Mouse (Mus musculus) liver, embryonic 18 days (tissue): ENCODE data around the gene Fxyd7. TPM values are rescaled to one million over a fixed set of nuclear protein-coding genes. Genes with fewer than 3 reads are reported as not detected.

Experiments used
- polyA plus RNA-seq: library from polyadenylated mRNA; depleted of rRNA; stranded (reverse); fragments of >200 nt; gene quantifications from 2 replicates; pipeline ENCODE4 v1.2.3, GENCODE M21; 2012; rRNA removed

Gene Fxyd7
- 0.53 and 0.70 TPM in 2 replicates for polyA plus RNA-seq

DNA sequence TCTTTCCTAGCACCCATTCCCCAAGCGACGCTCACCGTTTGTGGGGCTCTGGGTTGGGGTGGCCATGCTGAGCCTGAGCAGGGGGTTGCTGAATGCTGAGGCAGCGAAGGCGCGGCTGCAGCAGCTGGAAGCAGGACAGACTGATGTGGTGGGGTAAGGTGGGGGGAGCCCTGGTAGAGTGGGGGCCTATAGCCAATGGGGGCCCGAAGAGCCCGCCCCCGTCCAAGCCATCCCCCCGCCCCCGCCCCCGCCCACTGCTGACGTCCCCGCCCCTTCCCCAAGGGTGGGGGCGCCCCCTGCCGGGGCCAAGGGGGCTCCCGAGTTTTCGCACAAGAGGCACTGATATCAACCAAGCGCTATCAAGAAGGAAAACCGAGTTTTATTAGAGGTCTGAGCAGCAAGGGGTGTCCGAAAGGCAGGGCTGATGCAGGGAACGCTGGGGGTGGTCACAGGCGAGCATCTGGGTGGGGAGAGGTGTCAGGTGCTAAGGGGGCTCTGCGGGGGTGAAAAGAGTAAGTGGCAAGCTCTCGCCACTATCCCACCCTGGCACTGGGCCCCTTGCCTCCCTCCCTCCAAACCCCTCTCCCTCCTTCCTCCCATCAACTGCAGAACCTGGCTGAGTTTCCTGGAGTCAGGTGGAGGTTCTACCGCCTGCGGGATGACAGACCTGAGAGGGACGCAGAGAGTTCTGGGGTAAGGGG is at the start of gene Fxyd7:
Gene Fxyd7, minus strand, starts transcription at position 147 of the 701 bp plus-strand sequence.

DNA sequence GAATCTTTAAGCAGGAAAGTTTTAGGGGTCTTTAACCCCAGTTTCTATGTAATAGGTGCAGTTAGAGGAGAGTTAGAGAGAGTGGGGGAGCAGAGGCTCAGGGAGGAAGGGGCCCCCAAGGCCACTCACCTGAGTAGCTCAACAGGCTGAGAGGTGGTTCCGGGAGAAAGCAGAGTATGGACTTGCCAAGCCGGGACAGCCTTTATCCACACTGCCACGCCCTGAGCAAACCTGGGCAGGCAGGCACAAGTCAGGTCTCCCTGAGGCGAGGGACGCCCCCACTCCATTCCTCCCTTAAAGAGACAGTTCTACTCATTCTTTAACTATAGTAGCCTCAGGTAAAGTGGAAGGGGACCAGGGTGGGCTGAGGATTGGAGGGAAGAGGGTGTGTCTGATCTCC is 25.2 kb upstream of the Fxyd7 start, which contains the start of gene Fxyd3:
Gene Fxyd3, minus strand, starts transcription at position 213 of the 400 bp plus-strand sequence.

DNA sequence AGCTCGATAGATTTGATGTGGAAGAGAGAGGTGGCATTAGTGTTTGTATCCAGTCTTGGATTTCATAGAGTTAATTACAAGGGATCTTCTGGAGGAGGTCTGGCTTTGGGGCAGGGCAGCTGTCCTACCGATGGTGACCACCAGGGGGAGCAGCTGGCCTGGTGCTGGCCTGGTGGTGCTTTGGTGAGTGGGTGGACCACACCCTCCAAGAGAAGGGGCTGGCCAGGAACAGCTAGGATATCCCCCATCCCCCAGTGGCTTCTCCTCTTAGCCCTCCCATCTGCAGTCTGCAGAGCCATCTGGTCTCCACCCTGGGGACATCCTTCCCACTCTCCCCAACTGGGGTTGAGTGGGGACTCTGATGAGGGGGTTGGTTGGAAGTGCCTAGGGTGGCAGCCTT is 7.8 kb upstream of the Fxyd7 start, which contains the start of gene Lgi4:
Gene Lgi4, plus strand, starts transcription at position 235 of the 400 bp plus-strand sequence.

DNA sequence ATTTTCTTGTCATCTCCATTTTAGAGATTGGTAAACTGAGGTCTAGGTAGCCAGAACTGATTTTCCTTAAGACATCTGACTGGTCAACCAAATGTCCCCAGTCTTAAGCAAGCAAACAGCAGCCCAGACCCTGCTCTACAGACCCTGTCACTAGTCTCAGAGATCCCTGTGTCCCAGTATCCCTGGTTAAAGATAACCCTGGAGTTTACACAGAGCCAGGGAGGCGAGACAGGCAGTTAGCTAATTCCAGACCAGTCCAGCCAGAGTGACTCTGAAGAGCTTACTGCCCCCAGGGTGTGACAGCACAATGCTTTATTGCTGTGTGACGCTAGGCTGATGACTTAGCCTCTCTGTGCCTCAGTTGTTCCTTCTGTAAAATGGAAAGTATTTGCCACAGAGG is 5.8 kb upstream of the Fxyd7 start, which contains the start of gene Fxyd1:
Gene Fxyd1, minus strand, starts transcription at position 129 of the 400 bp plus-strand sequence.

DNA sequence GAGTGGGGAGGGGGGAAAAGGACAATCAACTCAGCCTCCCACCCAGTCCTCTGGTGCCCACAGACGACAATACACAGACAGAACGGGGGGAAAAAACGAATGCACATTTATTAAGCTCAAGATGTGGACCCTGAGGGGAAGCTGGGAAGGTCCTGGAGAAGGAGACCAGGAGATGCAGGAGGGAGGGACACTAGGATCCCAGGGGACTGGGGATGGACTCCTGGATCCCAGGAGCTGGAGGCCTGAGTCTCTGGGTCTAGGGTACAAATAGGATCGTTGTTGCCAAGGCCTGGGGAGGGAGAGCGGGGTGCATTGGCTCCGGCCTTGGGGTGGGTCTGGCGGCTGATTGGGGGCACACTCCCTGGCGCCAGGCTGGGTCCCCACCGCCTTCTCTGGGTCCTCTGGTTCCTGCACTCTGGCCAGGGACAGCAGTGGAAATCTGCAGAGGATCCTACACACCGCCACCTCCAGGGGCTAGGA is 8.8 kb downstream of the Fxyd7 start, which contains the start of gene Fxyd5:
Gene Fxyd5, minus strand, starts transcription at position 51 of the 480 bp plus-strand sequence.

Other genes starting within 250 kb of the Fxyd7 start
- 1.4 and 1.7 TPM in 2 replicates for gene Ffar2, start 227.7 kb downstream of the Fxyd7 start, polyA plus RNA-seq
- not detected in 2 replicates for gene Ffar3, start 195.3 kb downstream of the Fxyd7 start, polyA plus RNA-seq
- gene Ffar1, start 189.9 kb downstream of the Fxyd7 start, polyA plus RNA-seq, result 0.06 and 0.07 TPM in 2 replicates
- gene Cd22, start 171.1 kb downstream of the Fxyd7 start, polyA plus RNA-seq, result 3.4 and 4.7 TPM in 2 replicates
- 0.32 and 0.35 TPM in 2 replicates for gene Mag, start 136.6 kb downstream of the Fxyd7 start, polyA plus RNA-seq
- not detected in 2 replicates for gene Hamp2, start 126.8 kb downstream of the Fxyd7 start, polyA plus RNA-seq
- 30.9 and 57.5 TPM in 2 replicates for gene Hamp, start 107.4 kb downstream of the Fxyd7 start, polyA plus RNA-seq
- gene Usf2, start 94.7 kb downstream of the Fxyd7 start, polyA plus RNA-seq, result 47.1 and 50.1 TPM in 2 replicates
- 31.7 and 32.1 TPM in 2 replicates for gene Lsr, start 78.0 kb downstream of the Fxyd7 start, polyA plus RNA-seq
- 4.2 and 4.8 TPM in 2 replicates for gene Fam187b, start 77.7 kb downstream of the Fxyd7 start, polyA plus RNA-seq
- 21.8 and 22.9 TPM in 2 replicates for gene Fxyd5, start 9.0 kb downstream of the Fxyd7 start, polyA plus RNA-seq
- 186 and 200 TPM in 2 replicates for gene Fxyd1, start 5.7 kb upstream of the Fxyd7 start, polyA plus RNA-seq
- gene Lgi4, start 7.9 kb upstream of the Fxyd7 start, polyA plus RNA-seq, result 0.21 and 0.23 TPM in 2 replicates
- 0.85 and 1.2 TPM in 2 replicates for gene Fxyd3, start 25.2 kb upstream of the Fxyd7 start, polyA plus RNA-seq
- 217 and 233 TPM in 2 replicates for gene Hpn, start 63.8 kb upstream of the Fxyd7 start, polyA plus RNA-seq
- 2.8 and 3.3 TPM in 2 replicates for gene Scn1b, start 75.5 kb upstream of the Fxyd7 start, polyA plus RNA-seq
- gene Gramd1a, start 104.4 kb upstream of the Fxyd7 start, polyA plus RNA-seq, result 30.3 and 39.3 TPM in 2 replicates
- not detected in 2 replicates for gene Scgb2b2, start 239.0 kb upstream of the Fxyd7 start, polyA plus RNA-seq
- gene Scgb1b2, start 240.4 kb upstream of the Fxyd7 start, polyA plus RNA-seq, result not detected in 2 replicates